Mouse (Mus musculus) liver, embryonic 14.5 days (tissue): Measurements from ENCODE around the gene Vmn2r94.

Experiments
- CTCF ChIP-seq: IDR thresholded peaks from 2 replicates; pipeline ENCODE4 v1.5.1; 2016; ENCODE audit warnings: antibody characterized with exemption, low read depth, control low read depth
- EP300 ChIP-seq: IDR thresholded peaks from 2 replicates; pipeline ENCODE4 v1.6.1; 2016; ENCODE audit warnings: antibody characterized with exemption, low read depth

DNA sequence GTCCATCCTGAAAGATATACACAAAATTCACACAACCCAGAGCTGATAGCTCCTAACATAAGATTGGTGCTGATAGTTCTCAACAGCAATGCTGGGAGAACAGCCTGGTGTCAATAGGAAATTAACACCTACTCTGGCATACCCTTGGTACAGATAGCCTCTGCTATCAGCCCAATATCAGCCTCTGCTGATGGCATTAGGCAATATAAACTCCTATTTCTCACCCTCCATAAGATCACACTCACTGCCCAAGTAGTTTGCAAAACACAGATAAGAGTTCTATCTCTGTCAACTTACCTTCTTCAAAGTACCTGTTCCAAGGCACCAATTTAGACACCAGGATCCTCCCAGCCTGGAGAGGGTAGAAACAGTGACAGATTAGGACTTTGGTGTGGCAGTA lies 56.3 kb downstream of the Vmn2r94 start:
- TF ChIP-seq CTCF (no peak), EP300 (no peak)
